Mouse (Mus musculus) lung, postnatal 0 days (tissue): Measurements from ENCODE around the gene Scn5a.

Experiments used
- CTCF ChIP-seq: IDR thresholded peaks from 2 replicates; pipeline ENCODE4 v1.5.1; 2016; ENCODE audit warnings: antibody characterized with exemption, mild to moderate bottlenecking
- EP300 ChIP-seq: IDR thresholded peaks from 2 replicates; pipeline ENCODE4 v1.6.1; 2016; ENCODE audit warnings: antibody characterized with exemption, mild to moderate bottlenecking, control low read depth

DNA sequence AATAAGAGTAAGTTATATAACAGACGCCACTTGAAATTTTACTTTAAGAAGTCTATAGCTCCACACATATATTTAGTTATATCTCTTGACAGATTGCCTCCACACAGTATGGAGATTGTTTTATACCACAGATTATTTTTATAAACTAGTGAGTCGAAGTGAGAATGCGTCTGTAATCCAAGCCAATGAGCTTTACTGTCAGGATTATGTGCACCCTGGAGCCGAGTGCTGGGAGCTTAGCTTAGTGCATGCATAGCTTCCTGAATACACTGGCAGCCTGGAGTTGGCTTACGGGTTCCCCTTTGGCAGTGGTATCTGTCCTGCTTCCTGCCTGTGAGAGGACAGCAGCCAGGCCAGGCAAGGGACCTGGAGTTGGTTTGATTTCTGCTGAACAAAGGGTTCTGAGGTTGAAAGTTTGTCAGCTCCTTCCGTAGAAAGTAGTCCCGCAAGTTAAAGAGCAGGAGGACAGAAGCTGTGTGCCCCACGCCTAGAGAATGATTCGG is 140.3 kb downstream of the Scn5a start:
- TF ChIP-seq CTCF (no peak), EP300 (no peak)
